Mouse (Mus musculus) heart, embryonic 13.5 days (tissue): ENCODE measurements around the gene Antxr1. TPM values are rescaled to one million over a fixed set of nuclear protein-coding genes. Genes with fewer than 3 reads are reported as not detected.

ENCODE experiments used
- ATAC-seq: fragments of 200-750 bp; cut with Nextera tagmentation; 2 replicates; pipeline ENCODE4 v1.8.0; 2017; ENCODE audit warnings: moderate TSS enrichment; ENCODE audit not compliant: insufficient number of reproducible peaks, low FRiP score, low TSS enrichment; ENCODE audit errors: extremely low read depth
- H3K27ac ChIP-seq: fragments of 300-500 bp; sonication (generic); replicated peaks from 2 replicates; pipeline ENCODE4 v1.5.1; 2015; ENCODE audit warnings: moderate library complexity, mild to moderate bottlenecking, inconsistent platforms
- H3K27me3 ChIP-seq: fragments of 300-500 bp; sonication (generic); replicated peaks from 2 replicates; pipeline ENCODE4 v1.6.1; 2015; ENCODE audit warnings: mild to moderate bottlenecking, inconsistent platforms
- H3K36me3 ChIP-seq: fragments of 300-500 bp; sonication (generic); 2 replicates; pipeline ENCODE4 v1.6.1; 2015; ENCODE audit warnings: mild to moderate bottlenecking, inconsistent platforms
- H3K4me1 ChIP-seq: fragments of 300-500 bp; sonication (generic); 2 replicates; pipeline ENCODE4 v1.6.1; 2015; ENCODE audit warnings: inconsistent platforms
- H3K4me2 ChIP-seq: fragments of 300-500 bp; sonication (generic); 2 replicates; pipeline ENCODE4 v1.6.1; 2015; ENCODE audit warnings: inconsistent platforms, mild to moderate bottlenecking, moderate library complexity
- H3K4me3 ChIP-seq: fragments of 300-500 bp; sonication (generic); 2 replicates; pipeline ENCODE4 v1.5.1; 2015; ENCODE audit warnings: moderate library complexity, mild to moderate bottlenecking, inconsistent platforms
- H3K9ac ChIP-seq: fragments of 300-500 bp; sonication (generic); 2 replicates; pipeline ENCODE4 v1.6.1; 2015; ENCODE audit warnings: inconsistent platforms, mild to moderate bottlenecking, moderate library complexity
- H3K9me3 ChIP-seq: fragments of 300-500 bp; sonication (generic); 2 replicates; pipeline ENCODE4 v1.6.1; 2016; ENCODE audit warnings: inconsistent platforms
- WGBS: fragments of 180-500 bp; shearing (Covaris S2); methylation state at CpG from one replicate; pipeline ENCODE4 v1.1.7; 2015; ENCODE audit warnings: mixed read lengths; 5-methylcytosine and 5-hydroxymethylcytosine counted together
- polyA plus RNA-seq: library from polyadenylated mRNA; unstranded; fragments of >200 nt; fragmentation: Nextera tagmentation; extraction: Ambion mirVana; gene quantifications from 2 replicates; pipeline ENCODE4 v1.2.1, GENCODE M21; 2015

Gene Antxr1
- polyA plus RNA-seq, 1 experiment from 2014 or later = 4.5 TPM

DNA sequence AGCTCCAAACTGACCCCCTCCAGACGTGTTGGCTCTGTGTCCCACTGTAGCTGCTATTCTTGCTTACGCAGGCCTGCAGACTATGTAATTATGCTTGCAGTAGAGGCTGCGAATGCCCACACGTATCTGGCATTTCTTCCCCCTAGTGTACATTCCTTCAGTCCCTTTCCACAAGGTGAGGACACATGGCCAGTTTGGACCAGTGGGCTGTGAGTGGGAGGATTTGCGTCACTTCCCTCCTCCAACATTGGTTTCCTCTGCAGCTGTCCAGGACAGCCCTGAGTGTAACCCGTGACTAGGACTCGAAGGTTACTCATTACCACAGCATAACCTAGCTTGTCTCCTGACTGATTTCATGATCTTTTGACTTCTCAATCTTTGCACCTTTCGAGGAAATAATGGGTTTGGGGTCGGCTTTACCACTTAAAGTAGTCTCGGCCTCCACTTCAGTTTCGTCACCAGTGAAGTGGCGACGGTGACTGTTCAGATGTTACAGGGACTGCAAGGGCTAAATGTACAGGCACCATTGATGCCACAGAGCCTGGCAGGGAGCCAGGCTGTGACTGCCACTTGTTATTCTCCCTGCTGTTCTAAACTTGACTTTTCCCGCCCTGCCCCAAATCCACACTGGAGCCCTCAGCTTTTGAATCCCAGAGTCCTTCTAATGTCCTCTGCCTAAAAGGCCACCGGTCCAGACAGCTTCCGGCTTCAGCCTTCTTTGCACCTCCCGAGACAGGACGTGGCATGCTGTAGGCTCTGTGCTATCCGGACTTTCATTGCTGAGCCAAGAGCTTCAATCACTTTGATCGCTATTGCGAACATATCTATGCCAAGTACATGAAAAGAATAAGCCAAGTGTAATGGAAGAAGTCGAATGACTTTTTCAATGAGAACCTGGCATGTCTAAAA, 7.1 kb downstream of the Antxr1 start:
- no peaks in the 10 kb centered on the region for H3K36me3 ChIP-seq
- no peak overlapping the region for H3K9ac ChIP-seq
- no peak overlapping the region for H3K4me3 ChIP-seq
- no peaks in the 10 kb centered on the region for H3K9me3 ChIP-seq
- peaks cover 11% of the 10 kb centered on the region; the same call in 1 of the 2 replicates for H3K27me3 ChIP-seq
- no peak for ATAC-seq
- peak overlapping the region; percentile 27 for H3K4me2 ChIP-seq
- 54% methylated on average over 22 of the region's 22 CpGs for WGBS
- H3K4me1 ChIP-seq = peaks cover 45% of the 10 kb centered on the region
- peak overlapping the region; percentile 51 for H3K27ac ChIP-seq

DNA sequence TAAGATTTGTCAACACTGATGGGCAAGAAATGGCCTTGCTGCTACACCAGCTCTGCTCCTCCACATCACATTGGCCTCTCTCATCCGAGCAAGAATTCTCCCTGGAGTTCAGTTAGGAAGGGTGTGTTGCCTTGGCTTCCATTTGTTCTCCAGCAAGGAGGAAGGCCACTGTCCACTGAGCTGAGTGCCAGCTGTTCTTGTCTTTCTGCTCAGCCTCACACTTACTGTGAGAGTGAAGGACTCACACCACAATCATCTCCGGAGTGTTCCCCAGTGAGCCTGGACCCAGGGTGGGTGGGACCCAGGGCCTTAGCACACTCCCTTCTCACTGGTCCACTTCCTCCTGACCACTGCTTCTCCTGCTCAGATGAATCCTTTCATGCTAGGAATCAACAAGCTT, 8.7 kb downstream of the Antxr1 start:
- no peak overlapping the region for H3K4me3 ChIP-seq
- no peak overlapping the region for H3K4me2 ChIP-seq
- no peak for ATAC-seq
- no peaks in the 10 kb centered on the region for H3K36me3 ChIP-seq
- H3K27ac ChIP-seq = no peak overlapping the region
- H3K9me3 ChIP-seq = no peaks in the 10 kb centered on the region
- H3K4me1 ChIP-seq = peaks cover 41% of the 10 kb centered on the region
- 74% methylated on average over 2 of the region's 2 CpGs for WGBS
- 0 out of 2 replicates have a peak, but pooled peaks cover 3% of the 10 kb centered on the region for H3K27me3 ChIP-seq
- H3K9ac ChIP-seq = no peak overlapping the region

DNA sequence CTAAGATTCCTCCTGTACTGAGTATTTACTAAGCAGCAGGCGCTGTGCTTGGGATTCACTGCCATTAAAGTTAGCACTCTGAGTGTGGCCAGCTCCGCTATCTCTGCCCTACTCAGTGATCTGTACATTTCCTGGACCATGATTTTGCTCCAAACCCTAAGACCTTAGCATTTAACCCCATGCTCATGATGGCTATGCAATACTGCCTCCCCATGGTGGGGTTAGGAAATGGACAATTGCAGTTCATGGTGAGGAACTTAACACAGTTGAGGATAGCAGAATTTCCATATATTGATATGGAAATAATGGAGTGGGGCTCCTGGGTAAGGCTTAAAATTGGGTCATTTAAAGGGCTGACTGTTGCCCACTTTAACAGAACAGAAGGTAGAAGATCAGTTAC, 12.2 kb downstream of the Antxr1 start:
- Histone ChIP-seq H3K36me3 (no peaks in the 10 kb centered on the region), H3K4me1 (peaks cover 8% of the 10 kb centered on the region), H3K9ac (no peak overlapping the region), H3K27ac (no peak overlapping the region), H3K27me3 (no peaks in the 10 kb centered on the region), H3K4me2 (no peak overlapping the region), H3K9me3 (no peaks in the 10 kb centered on the region), H3K4me3 (no peak overlapping the region)
- WGBS = 76% methylated on average over 2 of the region's 2 CpGs
- no peak for ATAC-seq

DNA sequence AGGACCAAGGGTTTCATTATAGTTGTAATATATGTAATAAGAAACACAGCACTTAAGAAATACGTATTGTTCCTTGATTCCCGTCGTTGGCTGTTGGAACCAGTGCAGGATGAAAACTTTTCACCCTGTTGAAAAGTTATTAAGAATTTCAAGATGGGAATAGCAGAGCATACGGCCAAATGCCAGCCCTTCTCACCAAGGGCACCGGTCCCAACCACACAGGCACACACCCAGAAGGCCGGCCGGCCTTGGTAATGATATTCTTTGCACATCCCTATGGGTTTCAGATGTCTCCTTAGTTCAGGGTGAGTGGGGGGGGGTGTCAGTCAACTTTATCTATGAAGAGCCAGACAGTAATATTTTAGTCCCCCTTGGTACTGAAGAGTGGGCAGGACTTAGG, 17.0 kb downstream of the Antxr1 start:
- WGBS = 90% methylated on average over 7 of the region's 7 CpGs
- H3K9me3 ChIP-seq = no peaks in the 10 kb centered on the region
- no peak overlapping the region for H3K27ac ChIP-seq
- no peak overlapping the region for H3K4me3 ChIP-seq
- H3K9ac ChIP-seq = no peak overlapping the region
- H3K36me3 ChIP-seq = no peaks in the 10 kb centered on the region
- H3K4me1 ChIP-seq = no peaks in the 10 kb centered on the region
- H3K27me3 ChIP-seq = no peaks in the 10 kb centered on the region
- no peak for ATAC-seq
- H3K4me2 ChIP-seq = no peak overlapping the region

DNA sequence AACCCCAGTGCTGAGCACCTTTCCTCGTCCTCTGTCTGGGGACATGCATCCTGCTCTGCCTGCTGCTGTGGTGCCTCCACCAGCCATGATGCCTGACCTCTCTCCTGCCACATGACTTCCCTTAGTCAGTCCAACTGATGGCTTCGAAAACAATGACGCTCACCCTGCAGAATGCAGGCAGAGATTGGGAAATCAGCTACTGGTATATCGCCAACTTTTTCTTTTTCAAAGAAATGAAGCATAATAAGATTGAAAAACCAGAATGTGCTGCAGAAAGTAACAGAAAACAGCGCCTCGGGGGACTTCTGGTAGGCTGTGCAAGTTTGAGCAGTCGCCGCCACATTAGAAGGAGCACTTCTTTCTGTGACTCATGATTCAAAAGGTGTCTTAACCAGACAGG, 18.7 kb downstream of the Antxr1 start:
- no peaks in the 10 kb centered on the region for H3K36me3 ChIP-seq
- no peaks in the 10 kb centered on the region for H3K27me3 ChIP-seq
- no peak overlapping the region for H3K9ac ChIP-seq
- no peaks in the 10 kb centered on the region for H3K4me1 ChIP-seq
- 73% methylated on average over 8 of the region's 8 CpGs for WGBS
- H3K4me2 ChIP-seq = no peak overlapping the region
- no peaks in the 10 kb centered on the region for H3K9me3 ChIP-seq
- no peak overlapping the region for H3K4me3 ChIP-seq
- ATAC-seq = no peak
- H3K27ac ChIP-seq = no peak overlapping the region

DNA sequence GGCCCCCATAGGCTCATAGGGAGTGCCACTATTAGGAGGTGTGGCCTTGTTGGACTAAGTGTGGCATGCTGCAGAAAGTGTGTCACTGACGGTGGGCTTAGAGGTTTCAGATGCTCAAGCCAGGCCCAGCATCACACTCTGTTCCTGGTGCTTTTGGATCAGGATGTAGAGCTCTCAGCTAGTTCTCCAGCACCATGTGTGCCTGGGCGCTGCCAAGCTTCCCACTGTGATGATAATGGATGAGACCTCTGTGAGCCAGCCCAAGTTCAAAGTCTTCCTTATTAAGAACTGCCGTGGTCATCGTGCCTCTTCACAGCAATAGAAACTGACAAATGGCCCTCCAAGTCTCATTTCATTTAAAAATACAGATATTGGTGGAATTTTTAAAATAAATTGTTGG, 22.9 kb downstream of the Antxr1 start:
- Histone ChIP-seq H3K27ac (no peak overlapping the region), H3K4me1 (no peaks in the 10 kb centered on the region), H3K36me3 (peaks cover 27% of the 10 kb centered on the region), H3K4me2 (no peak overlapping the region), H3K9ac (no peak overlapping the region), H3K4me3 (no peak overlapping the region), H3K27me3 (no peaks in the 10 kb centered on the region), H3K9me3 (no peaks in the 10 kb centered on the region)
- no peak for ATAC-seq
- 63% methylated on average over 4 of the region's 4 CpGs for WGBS

GRCm38 (mm10) chr6:87304486-87304885, 31.1 kb downstream of the Antxr1 start:
- peaks cover 19% of the 10 kb centered on the region for H3K36me3 ChIP-seq
- H3K4me1 ChIP-seq = no peaks in the 10 kb centered on the region
- no peak overlapping the region for H3K27ac ChIP-seq
- no peaks in the 10 kb centered on the region for H3K9me3 ChIP-seq
- no peak overlapping the region for H3K4me3 ChIP-seq
- H3K4me2 ChIP-seq = no peak overlapping the region
- no peaks in the 10 kb centered on the region for H3K27me3 ChIP-seq
- no peak for ATAC-seq
- 51% methylated on average over 8 of the region's 8 CpGs for WGBS
- no peak overlapping the region for H3K9ac ChIP-seq

- Histone ChIP-seq H3K9ac (no peak overlapping the region), H3K27me3 (no peaks in the 10 kb centered on the region), H3K27ac (no peak overlapping the region), H3K9me3 (no peaks in the 10 kb centered on the region), H3K4me3 (no peak overlapping the region), H3K4me2 (no peak overlapping the region), H3K36me3 (peaks cover 10% of the 10 kb centered on the region), H3K4me1 (no peaks in the 10 kb centered on the region)
- WGBS = 74% methylated on average over 5 of the region's 5 CpGs
- ATAC-seq = no peak
Measured at GRCm38 (mm10) chr6:87302746-87303145, 32.9 kb downstream of the Antxr1 start.

GRCm38 (mm10) chr6:87301991-87302390, 33.6 kb downstream of the Antxr1 start:
- H3K4me1 ChIP-seq = no peaks in the 10 kb centered on the region
- no peak overlapping the region for H3K4me2 ChIP-seq
- no peak overlapping the region for H3K4me3 ChIP-seq
- no peaks in the 10 kb centered on the region for H3K27me3 ChIP-seq
- 72% methylated on average over 4 of the region's 4 CpGs for WGBS
- peaks cover 4% of the 10 kb centered on the region; the same call in 1 of the 2 replicates for H3K36me3 ChIP-seq
- H3K9ac ChIP-seq = no peak overlapping the region
- H3K27ac ChIP-seq = no peak overlapping the region
- no peak for ATAC-seq
- no peaks in the 10 kb centered on the region for H3K9me3 ChIP-seq

- Histone ChIP-seq H3K4me1 (no peaks in the 10 kb centered on the region), H3K9ac (no peak overlapping the region), H3K27ac (no peak overlapping the region), H3K4me3 (no peak overlapping the region), H3K9me3 (peaks cover 7% of the 10 kb centered on the region; the same call in 1 of the 2 replicates), H3K27me3 (no peaks in the 10 kb centered on the region), H3K36me3 (peaks cover 4% of the 10 kb centered on the region; the same call in 1 of the 2 replicates), H3K4me2 (no peak overlapping the region)
- ATAC-seq = no peak
- WGBS = 76% methylated on average over 3 of the region's 3 CpGs
Measured at GRCm38 (mm10) chr6:87294904-87295303, 40.7 kb downstream of the Antxr1 start.

- Histone ChIP-seq H3K9me3 (peaks cover 7% of the 10 kb centered on the region; the same call in 1 of the 2 replicates), H3K4me2 (no peak overlapping the region), H3K27me3 (no peaks in the 10 kb centered on the region), H3K4me3 (no peak overlapping the region), H3K9ac (no peak overlapping the region), H3K36me3 (peaks cover 4% of the 10 kb centered on the region; the same call in 1 of the 2 replicates), H3K27ac (no peak overlapping the region), H3K4me1 (0 out of 2 replicates have a peak, but pooled peaks cover 3% of the 10 kb centered on the region)
- ATAC-seq = no peak
- WGBS = 75% methylated on average over 18 of the region's 18 CpGs
Measured at GRCm38 (mm10) chr6:87292911-87293851, 42.4 kb downstream of the Antxr1 start.
